Mouse (Mus musculus) erythroblast, embryonic 14.5 days (primary cell): Measurements from ENCODE around the gene Sorcs2.

Experiments used
- GATA1 ChIP-seq: IDR thresholded peaks from 2 replicates; pipeline ENCODE4 v1.6.1; 2012; ENCODE audit warnings: low read length, inconsistent platforms, mixed read lengths
- TAL1 ChIP-seq: IDR thresholded peaks from 3 replicates; pipeline ENCODE4 v1.6.1; 2012; ENCODE audit warnings: low read length, inconsistent platforms, mixed read lengths

GRCm38 (mm10) chr5:36081021-36081420 lies 316.9 kb downstream of the Sorcs2 start:
- TF ChIP-seq GATA1 (no peak), TAL1 (no peak)
